Mouse (Mus musculus): Measurements from ENCODE around the gene Olfr1012.

- TF ChIP-seq CTCF (IDR thresholded peaks at IDR 0.05; ENCODE audit: borderline replicate concordance, extremely low read depth, insufficient read depth, insufficient read length) (no peak), POLR2A (IDR thresholded peaks at IDR 0.05; ENCODE audit: borderline replicate concordance, extremely low read depth, insufficient read depth, insufficient read length, poor library complexity, severe bottlenecking) (no peak)
Observed at GRCm38 (mm10) chr2:85781717-85782116, 19.2 kb upstream of the Olfr1012 start, which contains the start of gene Olfr1015.

Data from brain, embryonic 14.5 days (tissue).